Mouse (Mus musculus): ENCODE measurements around the gene Abhd15. TPM values are rescaled to one million over a fixed set of nuclear protein-coding genes. Genes with fewer than 3 reads are reported as not detected.
A peak's percentile ranks its signal among the peaks of the same experiment; 100 is the strongest.

Abhd15 gene
- polyA plus RNA-seq, 1 experiment from 2014 or later, result 1.9 TPM

- H3K4me3 ChIP-seq, result peak overlapping the region; percentile 96; the same call in 1 of the 2 replicates
- peaks cover 89% of the 10 kb centered on the region for H3K4me1 ChIP-seq (replicated peaks)
Observed at GRCm38 (mm10) chr11:77495507-77495906, 19.4 kb upstream of the Abhd15 start.

GRCm38 (mm10) chr11:77497341-77497756, 17.6 kb upstream of the Abhd15 start:
- WGBS, result 19% methylated on average over 6 of the region's 6 CpGs
- Histone ChIP-seq H3K4me3 (no peak overlapping the region), H3K9ac (no peak overlapping the region), H3K4me1 (replicated peaks) (peaks cover 81% of the 10 kb centered on the region), H3K27me3 (no peaks in the 10 kb centered on the region), H3K9me3 (no peaks in the 10 kb centered on the region), H3K4me2 (no peak overlapping the region), H3K27ac (peak overlapping the region; percentile 62; the same call in 1 of the 2 replicates), H3K36me3 (peaks cover 27% of the 10 kb centered on the region)
- no peak for ATAC-seq (ENCODE audit: low FRiP score)

More at GRCm38 (mm10) chr11:77495507-77495906, 19.4 kb upstream of the Abhd15 start:
- ATAC-seq (ENCODE audit: low FRiP score), result no peak
- Histone ChIP-seq H3K9me3 (no peaks in the 10 kb centered on the region), H3K9ac (peak overlapping the region; percentile 98), H3K27me3 (no peaks in the 10 kb centered on the region), H3K4me2 (peak overlapping the region; percentile 96), H3K27ac (no peak overlapping the region), H3K36me3 (peaks cover 17% of the 10 kb centered on the region)

GRCm38 (mm10) chr11:77497851-77498250, 17.1 kb upstream of the Abhd15 start:
- H3K4me3 ChIP-seq, result no peak overlapping the region
- H3K4me1 ChIP-seq (replicated peaks), result peaks cover 76% of the 10 kb centered on the region
- peaks cover 32% of the 10 kb centered on the region for H3K36me3 ChIP-seq
- no peaks in the 10 kb centered on the region for H3K9me3 ChIP-seq
- H3K27me3 ChIP-seq, result no peaks in the 10 kb centered on the region
- no peak for ATAC-seq (ENCODE audit: low FRiP score)
- WGBS, result 16% methylated on average over 4 of the region's 4 CpGs
- no peak overlapping the region for H3K4me2 ChIP-seq
- H3K27ac ChIP-seq, result peak overlapping the region; percentile 60
- 0 out of 2 replicates have a peak overlapping the region, but pooled peaks have one; percentile 9 for H3K9ac ChIP-seq

- no peak for ATAC-seq (ENCODE audit: low FRiP score)
- WGBS, result 68% methylated on average over 12 of the region's 12 CpGs
- H3K27me3 ChIP-seq, result no peaks in the 10 kb centered on the region
- H3K9me3 ChIP-seq, result no peaks in the 10 kb centered on the region
- no peak overlapping the region for H3K4me3 ChIP-seq
- H3K4me2 ChIP-seq, result no peak overlapping the region
- H3K4me1 ChIP-seq (replicated peaks), result peaks cover 74% of the 10 kb centered on the region
- 0 out of 2 replicates have a peak overlapping the region, but pooled peaks have one; percentile 9 for H3K9ac ChIP-seq
- H3K27ac ChIP-seq, result peak overlapping the region; percentile 60
- peaks cover 38% of the 10 kb centered on the region for H3K36me3 ChIP-seq
Observed at GRCm38 (mm10) chr11:77498261-77499139, 16.4 kb upstream of the Abhd15 start.

- H3K4me3 ChIP-seq, result no peak overlapping the region
- H3K4me2 ChIP-seq, result no peak overlapping the region
- H3K36me3 ChIP-seq, result peaks cover 47% of the 10 kb centered on the region
- no peaks in the 10 kb centered on the region for H3K9me3 ChIP-seq
- ATAC-seq (ENCODE audit: low FRiP score), result no peak
- no peak overlapping the region for H3K27ac ChIP-seq
- peaks cover 67% of the 10 kb centered on the region for H3K4me1 ChIP-seq (replicated peaks)
- no peak overlapping the region; the same call in 1 of the 2 replicates for H3K9ac ChIP-seq
- H3K27me3 ChIP-seq, result no peaks in the 10 kb centered on the region
- WGBS, result 86% methylated on average over 7 of the region's 7 CpGs
Observed at GRCm38 (mm10) chr11:77499354-77499753, 15.6 kb upstream of the Abhd15 start.

- no peaks in the 10 kb centered on the region for H3K27me3 ChIP-seq
- H3K27ac ChIP-seq, result peak overlapping the region; percentile 30; the same call in 1 of the 2 replicates
- ATAC-seq (ENCODE audit: low FRiP score), result no peak
- peaks cover 54% of the 10 kb centered on the region for H3K4me1 ChIP-seq (replicated peaks)
- H3K36me3 ChIP-seq, result peaks cover 59% of the 10 kb centered on the region
- 73% methylated on average over 17 of the region's 17 CpGs for WGBS
- H3K9ac ChIP-seq, result peak overlapping the region; percentile 36; the same call in 1 of the 2 replicates
- no peaks in the 10 kb centered on the region for H3K9me3 ChIP-seq
- H3K4me3 ChIP-seq, result no peak overlapping the region
- no peak overlapping the region for H3K4me2 ChIP-seq
Observed at GRCm38 (mm10) chr11:77500361-77501325, 14.3 kb upstream of the Abhd15 start.

GRCm38 (mm10) chr11:77501392-77501791, 13.5 kb upstream of the Abhd15 start:
- Histone ChIP-seq H3K36me3 (peaks cover 67% of the 10 kb centered on the region), H3K27ac (0 out of 2 replicates have a peak overlapping the region, but pooled peaks have one; percentile 30), H3K9ac (no peak overlapping the region), H3K4me1 (replicated peaks) (peaks cover 46% of the 10 kb centered on the region), H3K4me2 (no peak overlapping the region), H3K9me3 (no peaks in the 10 kb centered on the region), H3K27me3 (no peaks in the 10 kb centered on the region), H3K4me3 (no peak overlapping the region)
- ATAC-seq (ENCODE audit: low FRiP score), result no peak
- 20% methylated on average over 5 of the region's 5 CpGs for WGBS

- H3K9ac ChIP-seq, result no peak overlapping the region
- WGBS, result 93% methylated on average over 4 of the region's 4 CpGs
- peaks cover 73% of the 10 kb centered on the region for H3K36me3 ChIP-seq
- H3K4me1 ChIP-seq (replicated peaks), result peaks cover 43% of the 10 kb centered on the region
- no peaks in the 10 kb centered on the region for H3K9me3 ChIP-seq
- no peak overlapping the region for H3K4me3 ChIP-seq
- no peak overlapping the region for H3K4me2 ChIP-seq
- H3K27me3 ChIP-seq, result no peaks in the 10 kb centered on the region
- H3K27ac ChIP-seq, result no peak overlapping the region
- no peak for ATAC-seq (ENCODE audit: low FRiP score)
Observed at GRCm38 (mm10) chr11:77501971-77502370, 12.9 kb upstream of the Abhd15 start.

GRCm38 (mm10) chr11:77502481-77502880, 12.4 kb upstream of the Abhd15 start:
- no peak for ATAC-seq (ENCODE audit: low FRiP score)
- Histone ChIP-seq H3K4me1 (replicated peaks) (peaks cover 38% of the 10 kb centered on the region), H3K27ac (no peak overlapping the region), H3K4me3 (no peak overlapping the region), H3K36me3 (peaks cover 78% of the 10 kb centered on the region), H3K27me3 (no peaks in the 10 kb centered on the region), H3K4me2 (no peak overlapping the region), H3K9me3 (no peaks in the 10 kb centered on the region), H3K9ac (no peak overlapping the region)
- 86% methylated on average over 6 of the region's 6 CpGs for WGBS

- Histone ChIP-seq H3K9ac (no peak overlapping the region), H3K27ac (no peak overlapping the region)
- WGBS, result 75% methylated on average over 3 of the region's 3 CpGs
Observed at GRCm38 (mm10) chr11:77503511-77503910, 11.4 kb upstream of the Abhd15 start.

GRCm38 (mm10) chr11:77504377-77504776, 10.5 kb upstream of the Abhd15 start:
- no peak overlapping the region for H3K27ac ChIP-seq
- peaks cover 28% of the 10 kb centered on the region for H3K4me1 ChIP-seq (replicated peaks)
- H3K9me3 ChIP-seq, result no peaks in the 10 kb centered on the region
- WGBS, result 96% methylated on average over 19 of the region's 19 CpGs
- H3K36me3 ChIP-seq, result peaks cover 82% of the 10 kb centered on the region
- ATAC-seq (ENCODE audit: low FRiP score), result no peak
- no peak overlapping the region for H3K4me3 ChIP-seq
- H3K27me3 ChIP-seq, result no peaks in the 10 kb centered on the region
- no peak overlapping the region for H3K9ac ChIP-seq
- H3K4me2 ChIP-seq, result no peak overlapping the region

More at GRCm38 (mm10) chr11:77503511-77503910, 11.4 kb upstream of the Abhd15 start:
- H3K4me3 ChIP-seq, result no peak overlapping the region
- no peak for ATAC-seq (ENCODE audit: low FRiP score)
- H3K9me3 ChIP-seq, result no peaks in the 10 kb centered on the region
- H3K4me2 ChIP-seq, result no peak overlapping the region
- peaks cover 82% of the 10 kb centered on the region for H3K36me3 ChIP-seq
- H3K4me1 ChIP-seq (replicated peaks), result peaks cover 33% of the 10 kb centered on the region
- H3K27me3 ChIP-seq, result no peaks in the 10 kb centered on the region
